8 mouse cellular contexts compared by ENCODE assay signal in the genomic region with DNA sequence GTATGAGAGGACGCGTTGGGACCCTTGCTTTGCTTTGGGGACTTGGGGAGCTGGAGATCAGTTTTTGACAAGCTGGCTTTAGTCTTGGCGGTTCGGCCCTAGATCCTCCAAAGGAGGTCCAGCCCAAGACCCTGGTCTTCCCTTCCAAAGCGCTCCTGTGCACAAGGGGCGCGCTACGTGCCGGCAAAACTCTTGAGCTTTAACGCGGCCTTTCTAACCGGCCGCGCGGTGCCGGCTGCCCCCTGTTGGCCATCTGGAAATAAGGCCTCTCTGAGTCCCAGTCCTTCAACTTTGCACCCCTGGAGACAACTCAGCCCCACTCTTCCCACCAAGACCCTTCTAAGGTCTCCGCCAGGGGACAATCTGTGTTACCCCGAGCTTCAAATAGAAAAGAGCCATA. TPM values are rescaled to one million over a fixed set of nuclear protein-coding genes. Genes with fewer than 3 reads are reported as not detected.
A peak's percentile ranks its signal among the peaks of the same experiment; 100 is the strongest.
DNase-seq lines count a peak whose midpoint lies in the region; ATAC-seq and TF ChIP-seq lines count a peak whose summit lies in the region.

No protein-coding gene starts in this region.

- no peak for TF ChIP-seq EP300 in liver, embryonic 14.5 days (IDR thresholded peaks at IDR 0.05; ENCODE audit: low read depth)

- H3K4me3 ChIP-seq in embryonic facial prominence, embryonic 14.5 days (ENCODE audit: low read depth, low read length), result peak overlapping the region; percentile 86
- peak overlapping the region; percentile 79 for H3K4me3 ChIP-seq in heart, embryonic 12.5 days
- H3K4me3 ChIP-seq in kidney, embryonic 15.5 days (replicated peaks), result peak overlapping the region; percentile 64
- no peak overlapping the region for H3K4me3 ChIP-seq in liver, embryonic 14.5 days (ENCODE audit: insufficient read depth in 1 of 2, low read depth in 2 of 2, low read length in 2 of 2)
- H3K4me3 ChIP-seq in neural tube, embryonic 13.5 days, result peak overlapping the region; percentile 60

- peaks cover 9% of the 10 kb centered on the region; the same call in 1 of the 2 replicates for H3K27me3 ChIP-seq in embryonic facial prominence, embryonic 14.5 days (replicated peaks; ENCODE audit: control insufficient read depth, insufficient read depth, low read length)
- H3K27me3 ChIP-seq in heart, embryonic 12.5 days (replicated peaks), result no peaks in the 10 kb centered on the region; the same call in 1 of the 2 replicates
- H3K27me3 ChIP-seq in kidney, embryonic 15.5 days, result peaks cover 79% of the 10 kb centered on the region
- H3K27me3 ChIP-seq in liver, embryonic 14.5 days (ENCODE audit: control insufficient read depth, insufficient read depth, low read length), result peaks cover 89% of the 10 kb centered on the region
- peaks cover 67% of the 10 kb centered on the region for H3K27me3 ChIP-seq in neural tube, embryonic 13.5 days

- H3K27ac ChIP-seq in embryonic facial prominence, embryonic 14.5 days (replicated peaks; ENCODE audit: low read depth, low read length), result peak overlapping the region; percentile 99
- H3K27ac ChIP-seq in heart, embryonic 12.5 days (ENCODE audit: poor library complexity, severe bottlenecking), result peak overlapping the region; percentile 98
- H3K27ac ChIP-seq in kidney, embryonic 15.5 days, result peak overlapping the region; percentile 92
- H3K27ac ChIP-seq in liver, embryonic 14.5 days, result no peak overlapping the region
- H3K27ac ChIP-seq in neural tube, embryonic 13.5 days (replicated peaks), result peak overlapping the region; percentile 84; the same call in 1 of the 2 replicates

- under 1% methylated on average over 15 of the region's 18 CpGs for WGBS in embryonic facial prominence, embryonic 14.5 days
- WGBS in heart, embryonic 12.5 days, result under 1% methylated on average over 18 of the region's 18 CpGs
- WGBS in kidney, embryonic 15.5 days, result 2% methylated on average over 18 of the region's 18 CpGs
- WGBS in liver, embryonic 14.5 days (ENCODE audit: insufficient replicate concordance), result under 1% methylated on average over 18 of the region's 18 CpGs
- 2% methylated on average over 18 of the region's 18 CpGs for WGBS in neural tube, embryonic 13.5 days

- peak overlapping the region; percentile 84 for H3K4me2 ChIP-seq in embryonic facial prominence, embryonic 14.5 days (ENCODE audit: low read depth, low read length)
- H3K4me2 ChIP-seq in heart, embryonic 12.5 days, result peak overlapping the region; percentile 92
- peak overlapping the region; percentile 90 for H3K4me2 ChIP-seq in kidney, embryonic 15.5 days
- H3K4me2 ChIP-seq in liver, embryonic 14.5 days (ENCODE audit: low read depth), result peak overlapping the region; percentile 51
- H3K4me2 ChIP-seq in neural tube, embryonic 13.5 days, result peak overlapping the region; percentile 92

- peaks cover 12% of the 10 kb centered on the region for H3K36me3 ChIP-seq in embryonic facial prominence, embryonic 14.5 days (ENCODE audit: control insufficient read depth, insufficient read depth, low read length)
- peaks cover 3% of the 10 kb centered on the region; the same call in 1 of the 2 replicates for H3K36me3 ChIP-seq in heart, embryonic 12.5 days
- H3K36me3 ChIP-seq in kidney, embryonic 15.5 days, result no peaks in the 10 kb centered on the region
- H3K36me3 ChIP-seq in liver, embryonic 14.5 days (replicated peaks; ENCODE audit: control insufficient read depth, insufficient read depth, low read depth), result no peaks in the 10 kb centered on the region
- H3K36me3 ChIP-seq in neural tube, embryonic 13.5 days, result no peaks in the 10 kb centered on the region

- peak; percentile 72 for TF ChIP-seq CTCF in liver, embryonic 14.5 days (IDR thresholded peaks at IDR 0.05; ENCODE audit: low read depth)

- DNase-seq in cerebellum, adult 18-20 months, result peak; percentile 38 to 67
- DNase-seq in cerebellum, adult 11-12 months, result no peak
- peak; percentile 90 for DNase-seq in embryonic facial prominence, embryonic 14.5 days (ENCODE audit: low spot score)
- DNase-seq in liver, embryonic 14.5 days (ENCODE audit: low read depth in 3 of 3, low spot score in 3 of 3), result peak in 1 of 3 experiments; percentile 5
- DNase-seq in urinary bladder, postnatal 36 days (ENCODE audit: low spot score in 2 of 2), result peak; percentile 73 to 77

- no peak for ATAC-seq in embryonic facial prominence, embryonic 14.5 days (ENCODE audit: low read depth)
- ATAC-seq in heart, embryonic 12.5 days (ENCODE audit: insufficient number of reproducible peaks, low FRiP score), result no peak
- ATAC-seq in kidney, embryonic 15.5 days (replicated peaks; ENCODE audit: low FRiP score), result no peak
- no peak for ATAC-seq in liver, embryonic 14.5 days (ENCODE audit: insufficient read depth)
- ATAC-seq in neural tube, embryonic 13.5 days (ENCODE audit: low read depth), result peak; percentile 6; the same call in 1 of the 2 replicates

- H3K9me3 ChIP-seq in embryonic facial prominence, embryonic 14.5 days (ENCODE audit: control insufficient read depth, low read length), result no peaks in the 10 kb centered on the region
- H3K9me3 ChIP-seq in heart, embryonic 12.5 days (replicated peaks), result no peaks in the 10 kb centered on the region
- no peaks in the 10 kb centered on the region for H3K9me3 ChIP-seq in kidney, embryonic 15.5 days (replicated peaks)
- H3K9me3 ChIP-seq in liver, embryonic 14.5 days (ENCODE audit: control insufficient read depth, low read length), result no peaks in the 10 kb centered on the region
- no peaks in the 10 kb centered on the region for H3K9me3 ChIP-seq in neural tube, embryonic 13.5 days

- peaks cover 10% of the 10 kb centered on the region; the same call in 1 of the 2 replicates for H3K4me1 ChIP-seq in embryonic facial prominence, embryonic 14.5 days (ENCODE audit: control insufficient read depth, insufficient read depth, low read length)
- peaks cover 21% of the 10 kb centered on the region for H3K4me1 ChIP-seq in heart, embryonic 12.5 days (replicated peaks)
- peaks cover 66% of the 10 kb centered on the region for H3K4me1 ChIP-seq in kidney, embryonic 15.5 days
- no peaks in the 10 kb centered on the region for H3K4me1 ChIP-seq in liver, embryonic 14.5 days (replicated peaks; ENCODE audit: control insufficient read depth in 2 of 2, insufficient read depth in 2 of 2, low read length in 1 of 2)
- peaks cover 80% of the 10 kb centered on the region for H3K4me1 ChIP-seq in neural tube, embryonic 13.5 days (replicated peaks)

- H3K9ac ChIP-seq in embryonic facial prominence, embryonic 14.5 days (ENCODE audit: low read depth, low read length), result peak overlapping the region; percentile 96
- H3K9ac ChIP-seq in heart, embryonic 12.5 days, result peak overlapping the region; percentile 93
- peak overlapping the region; percentile 68 for H3K9ac ChIP-seq in kidney, embryonic 15.5 days
- H3K9ac ChIP-seq in liver, embryonic 14.5 days (replicated peaks), result no peak overlapping the region
- H3K9ac ChIP-seq in neural tube, embryonic 13.5 days, result peak overlapping the region; percentile 77

RNA-seq across cellular contexts. Expression of a gene that starts 2.9 kb away (rescaled TPM):
- polyA plus RNA-seq in embryonic facial prominence, embryonic 14.5 days (2014; fragmentation: Nextera tagmentation; extraction: Ambion mirVana), result 58.6 and 68.9 TPM in 2 replicates
- polyA plus RNA-seq in heart, embryonic 12.5 days (2016; fragmentation: Nextera tagmentation; extraction: Ambion mirVana), result 40.6 and 47.4 TPM in 2 replicates
- polyA plus RNA-seq in kidney, embryonic 15.5 days (2015; fragmentation: Nextera tagmentation; extraction: Ambion mirVana), result 23.3 and 26.4 TPM in 2 replicates
- polyA plus RNA-seq in liver, embryonic 14.5 days (2012; rRNA removed), result 0.13 and 0.25 TPM in 2 replicates
- polyA plus RNA-seq in liver, embryonic 14.5 days (2014; fragmentation: Nextera tagmentation; extraction: Ambion mirVana), result 0.10 TPM in 1 of 2 replicates, not detected in the other
- 11.2 and 16.4 TPM in 2 replicates for polyA plus RNA-seq in neural tube, embryonic 13.5 days (2015; fragmentation: Nextera tagmentation; extraction: Ambion mirVana)

Comparison
In these comparisons a context has a peak if more than half of its experiments do, and no peak if none do; other contexts are left out.
1. H3K4me3 ChIP-seq: peak in embryonic facial prominence, embryonic 14.5 days (single experiment), heart, embryonic 12.5 days (single experiment), kidney, embryonic 15.5 days (single experiment) and neural tube, embryonic 13.5 days (single experiment); none in liver, embryonic 14.5 days (0 of 2).
2. Peak in every context shown above with its lines, with median percentiles within 50 percentile points of each other: H3K4me2 ChIP-seq.